Mouse (Mus musculus) E14TG2a.4 (cell line): ENCODE results near the gene Eif4e1b.

Experiments
- CTCF ChIP-seq: conservative IDR thresholded peaks from 2 replicates; pipeline ENCODE4 v1.5.1; 2014; ENCODE audit warnings: low read length
- POU5F1 ChIP-seq: IDR thresholded peaks from 2 replicates; pipeline ENCODE4 v1.6.1; 2014; ENCODE audit warnings: low read length, borderline replicate concordance

GRCm38 (mm10) chr13:54767012-54767411 lies 16.8 kb upstream of the Eif4e1b start:
- TF ChIP-seq CTCF (no peak), POU5F1 (no peak)
